Mouse (Mus musculus) forebrain, embryonic 13.5 days (tissue): Measurements from ENCODE around the gene Igfbp1. TPM values are rescaled to one million over a fixed set of nuclear protein-coding genes. Genes with fewer than 3 reads are reported as not detected.

ENCODE experiments used
- ATAC-seq: fragments of 200-750 bp; cut with Nextera tagmentation; 2 replicates; pipeline ENCODE4 v1.8.0; 2017
- H3K27ac ChIP-seq: fragments of 300-500 bp; sonication (generic); 2 replicates; pipeline ENCODE4 v1.5.1; 2015; ENCODE audit warnings: inconsistent platforms, mild to moderate bottlenecking, moderate library complexity
- H3K27me3 ChIP-seq: fragments of 300-500 bp; sonication (generic); 2 replicates; pipeline ENCODE4 v1.6.1; 2015; ENCODE audit warnings: mild to moderate bottlenecking, inconsistent platforms
- H3K36me3 ChIP-seq: fragments of 300-500 bp; sonication (generic); 2 replicates; pipeline ENCODE4 v1.6.1; 2015; ENCODE audit warnings: mild to moderate bottlenecking, inconsistent platforms; ENCODE audit not compliant: poor library complexity, severe bottlenecking
- H3K4me1 ChIP-seq: fragments of 300-500 bp; sonication (generic); 2 replicates; pipeline ENCODE4 v1.6.1; 2015; ENCODE audit warnings: inconsistent platforms
- H3K4me2 ChIP-seq: fragments of 300-500 bp; sonication (generic); 2 replicates; pipeline ENCODE4 v1.6.1; 2015; ENCODE audit warnings: inconsistent platforms, mild to moderate bottlenecking, moderate library complexity
- H3K4me3 ChIP-seq: fragments of 300-500 bp; sonication (generic); 2 replicates; pipeline ENCODE4 v1.5.1; 2015; ENCODE audit warnings: mild to moderate bottlenecking, inconsistent platforms
- H3K9ac ChIP-seq: fragments of 300-500 bp; sonication (generic); 2 replicates; pipeline ENCODE4 v1.6.1; 2015; ENCODE audit warnings: mild to moderate bottlenecking, inconsistent platforms
- H3K9me3 ChIP-seq: fragments of 300-500 bp; sonication (generic); replicated peaks from 2 replicates; pipeline ENCODE4 v1.6.1; 2016; ENCODE audit warnings: inconsistent platforms
- WGBS: fragments of 180-500 bp; shearing (Covaris S2); methylation state at CpG from one replicate; pipeline ENCODE4 v1.1.7; 2015; 5-methylcytosine and 5-hydroxymethylcytosine counted together
- polyA plus RNA-seq: library from polyadenylated mRNA; unstranded; fragments of >200 nt; fragmentation: Nextera tagmentation; extraction: Ambion mirVana; gene quantifications from 2 replicates; pipeline ENCODE4 v1.2.1, GENCODE M21; 2015

The Igfbp1 gene
- polyA plus RNA-seq, 1 experiment from 2014 or later: 0.18 TPM

DNA sequence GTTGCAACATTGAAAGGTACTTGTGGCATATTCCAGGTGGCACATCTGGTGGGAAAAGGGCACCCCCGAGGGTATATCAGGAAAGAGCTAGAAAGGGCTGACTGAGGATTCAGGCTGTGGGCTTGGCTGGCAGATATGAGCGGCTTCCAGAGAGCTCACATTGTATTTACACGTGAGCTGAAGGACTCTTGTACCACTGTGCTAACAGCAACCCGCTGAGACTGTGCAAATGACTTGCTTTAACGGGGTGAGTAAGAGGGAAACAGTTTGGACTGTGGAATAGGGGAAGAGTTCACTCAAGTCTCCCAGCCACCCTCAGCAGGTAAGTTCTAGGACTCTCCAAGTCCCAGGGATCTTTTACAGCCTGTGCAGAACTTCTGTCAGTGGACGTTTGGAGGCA is 23.9 kb upstream of the Igfbp1 start:
- ATAC-seq: no peak
- no peaks in the 10 kb centered on the region for H3K4me1 ChIP-seq
- H3K9ac ChIP-seq: no peak overlapping the region
- 80% methylated on average over 6 of the region's 6 CpGs for WGBS
- H3K9me3 ChIP-seq: no peaks in the 10 kb centered on the region
- H3K27ac ChIP-seq: no peak overlapping the region
- no peak overlapping the region for H3K4me2 ChIP-seq
- no peaks in the 10 kb centered on the region for H3K36me3 ChIP-seq
- no peaks in the 10 kb centered on the region for H3K27me3 ChIP-seq
- H3K4me3 ChIP-seq: no peak overlapping the region

DNA sequence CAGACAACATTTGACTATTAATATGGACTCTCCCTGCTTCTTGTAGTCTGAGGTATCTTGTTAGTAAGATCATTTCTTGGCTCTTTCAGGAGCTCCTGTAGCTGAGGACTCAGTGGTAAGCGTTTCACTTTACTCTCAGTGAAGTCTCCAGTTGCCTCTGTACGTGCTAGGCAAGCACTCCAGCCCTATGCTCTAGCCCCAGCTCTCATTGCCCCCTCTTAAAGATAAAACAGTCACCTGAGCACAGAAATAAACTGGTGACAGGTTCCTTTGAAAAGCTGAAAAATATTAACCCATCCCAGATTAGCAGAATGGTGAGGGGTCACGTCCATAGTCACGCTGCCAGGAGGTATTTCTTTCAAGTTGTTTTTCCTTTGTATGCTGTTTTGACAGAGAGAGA is 18.9 kb upstream of the Igfbp1 start:
- Histone ChIP-seq H3K4me3 (no peak overlapping the region), H3K4me2 (no peak overlapping the region), H3K27me3 (no peaks in the 10 kb centered on the region), H3K4me1 (peaks cover 13% of the 10 kb centered on the region), H3K36me3 (no peaks in the 10 kb centered on the region), H3K9me3 (no peaks in the 10 kb centered on the region), H3K9ac (no peak overlapping the region), H3K27ac (no peak overlapping the region)
- 79% methylated on average over 4 of the region's 4 CpGs for WGBS
- no peak for ATAC-seq

DNA sequence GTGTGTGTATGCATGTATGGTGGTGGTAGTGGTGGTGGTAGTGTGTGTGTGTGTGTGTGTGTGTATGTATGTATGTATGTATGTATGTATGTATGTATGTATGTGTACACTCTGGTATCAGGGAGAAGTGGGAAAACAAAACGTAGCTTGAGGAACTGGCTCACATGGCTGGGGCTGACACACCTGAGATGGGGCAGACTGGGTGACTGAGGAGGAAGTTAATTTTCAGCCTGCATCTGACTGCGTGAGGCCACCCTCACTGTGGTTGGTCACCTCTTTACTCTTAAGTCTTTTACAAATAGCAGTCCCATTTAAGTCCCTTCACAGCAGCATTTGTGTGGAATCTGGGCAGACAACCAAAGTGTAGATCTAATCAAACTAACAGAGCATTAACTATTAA is 18.3 kb upstream of the Igfbp1 start:
- ATAC-seq: no peak
- H3K4me3 ChIP-seq: no peak overlapping the region
- no peaks in the 10 kb centered on the region for H3K27me3 ChIP-seq
- no peak overlapping the region for H3K9ac ChIP-seq
- H3K4me2 ChIP-seq: no peak overlapping the region
- H3K27ac ChIP-seq: no peak overlapping the region
- no peaks in the 10 kb centered on the region for H3K36me3 ChIP-seq
- H3K4me1 ChIP-seq: peaks cover 13% of the 10 kb centered on the region
- H3K9me3 ChIP-seq: no peaks in the 10 kb centered on the region
- WGBS: 90% methylated on average over 2 of the region's 2 CpGs

DNA sequence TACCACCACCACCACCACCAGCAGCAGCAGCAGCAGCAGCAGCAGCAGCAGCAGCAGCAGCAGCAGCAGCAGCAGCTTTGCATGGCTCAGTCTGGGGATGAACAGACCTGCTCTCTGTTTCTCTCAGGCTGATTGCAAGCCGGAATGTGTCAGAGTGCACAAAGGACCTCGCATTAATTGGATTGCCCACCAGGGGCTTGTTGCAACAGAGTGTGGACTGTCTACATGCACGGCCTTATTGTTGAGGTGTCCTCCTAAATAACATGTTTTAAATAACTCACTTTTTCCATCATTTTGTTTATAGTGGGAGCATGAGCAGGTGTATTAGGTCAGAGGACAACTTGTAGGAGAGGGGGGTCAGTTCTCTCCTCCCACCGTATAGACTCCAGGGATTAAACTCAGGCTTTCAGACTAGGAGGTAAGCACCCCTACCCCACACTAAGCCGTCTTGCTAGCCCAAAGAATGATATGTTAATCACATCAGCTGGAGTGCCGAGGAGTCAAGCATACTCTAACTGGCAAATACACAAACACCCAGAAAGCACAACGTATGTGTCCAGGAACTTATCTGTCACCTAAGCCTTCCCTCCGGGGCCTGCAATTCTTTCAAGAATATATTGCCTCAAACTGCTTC is 15.1 kb upstream of the Igfbp1 start:
- Histone ChIP-seq H3K4me3 (no peak overlapping the region), H3K9ac (no peak overlapping the region), H3K27me3 (no peaks in the 10 kb centered on the region), H3K9me3 (no peaks in the 10 kb centered on the region), H3K4me2 (no peak overlapping the region), H3K4me1 (peaks cover 13% of the 10 kb centered on the region), H3K36me3 (no peaks in the 10 kb centered on the region), H3K27ac (no peak overlapping the region)
- ATAC-seq: peak; percentile 86
- whole genome bisulfite sequencing: 7% methylated on average over 8 of the region's 8 CpGs

DNA sequence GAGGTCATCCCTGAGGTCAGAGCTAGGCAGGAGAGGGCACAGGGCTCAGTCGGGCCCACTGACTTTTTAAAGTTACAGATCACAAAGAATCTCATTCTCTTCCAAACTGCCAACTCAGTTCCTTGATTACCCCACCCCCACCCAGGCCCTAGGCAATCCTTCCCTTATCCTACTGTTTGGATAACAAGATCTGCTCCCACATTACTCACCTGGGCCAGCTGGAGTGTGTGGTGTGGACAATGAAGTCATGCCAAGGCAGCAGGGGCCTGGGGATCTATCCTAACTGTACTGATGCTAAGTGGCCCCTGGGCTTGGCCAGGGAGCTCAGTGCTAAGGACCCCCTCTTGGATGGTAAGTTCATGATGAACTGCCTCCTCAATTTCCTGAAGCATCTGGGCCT is 13.2 kb upstream of the Igfbp1 start:
- Histone ChIP-seq H3K9me3 (no peaks in the 10 kb centered on the region), H3K4me3 (no peak overlapping the region), H3K27ac (no peak overlapping the region), H3K4me1 (peaks cover 13% of the 10 kb centered on the region), H3K27me3 (no peaks in the 10 kb centered on the region), H3K36me3 (no peaks in the 10 kb centered on the region), H3K4me2 (no peak overlapping the region), H3K9ac (no peak overlapping the region)
- no peak for ATAC-seq
- WGBS: 31% methylated on average over 1 of the region's 1 CpGs

DNA sequence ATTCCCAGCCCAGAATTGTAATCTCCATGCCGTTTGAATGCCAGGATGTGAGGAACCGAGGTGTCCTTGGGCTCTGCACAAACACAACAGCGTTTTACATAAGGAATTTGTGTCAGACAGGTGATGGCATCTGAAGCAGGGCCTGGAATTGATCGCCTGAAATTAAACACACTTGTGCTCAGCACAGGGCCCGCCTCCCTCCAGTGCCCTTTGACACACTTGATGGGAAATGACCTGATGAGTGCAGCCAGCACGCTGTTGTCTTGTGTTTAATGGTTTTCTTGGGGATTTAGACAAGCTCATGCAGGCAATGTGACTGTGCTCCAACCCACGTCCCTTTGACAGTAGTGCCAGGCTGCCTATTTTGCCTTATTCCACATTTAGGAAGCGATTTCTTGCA is 10.1 kb upstream of the Igfbp1 start:
- WGBS: 69% methylated on average over 8 of the region's 8 CpGs
- Histone ChIP-seq H3K27ac (no peak overlapping the region), H3K36me3 (no peaks in the 10 kb centered on the region), H3K27me3 (no peaks in the 10 kb centered on the region), H3K4me2 (no peak overlapping the region), H3K4me3 (no peak overlapping the region), H3K9ac (no peak overlapping the region), H3K9me3 (no peaks in the 10 kb centered on the region), H3K4me1 (peaks cover 8% of the 10 kb centered on the region)
- ATAC-seq: no peak

DNA sequence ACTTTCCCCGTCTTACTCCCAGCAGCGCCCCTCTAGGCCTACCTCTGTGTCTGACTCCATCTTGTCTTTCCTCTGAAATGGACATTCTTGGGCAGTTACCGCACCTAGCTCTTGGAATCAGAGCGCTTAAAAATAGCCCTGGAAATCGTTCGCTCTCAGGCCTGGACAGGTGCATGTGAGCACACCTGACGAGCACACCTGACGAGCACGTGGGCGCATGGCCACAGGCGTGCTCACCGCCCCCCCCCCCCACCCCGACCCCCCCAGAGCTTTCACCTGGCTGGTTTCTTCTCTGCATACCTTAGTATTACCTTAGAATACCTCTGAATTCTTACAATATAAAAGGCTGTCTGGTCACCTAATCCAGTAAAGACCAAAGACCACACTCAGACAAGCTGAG is 9.1 kb upstream of the Igfbp1 start, which contains the start of gene Gm11985:
TSS of gene Gm11985 (minus strand) at position 101 of the 400 bp plus-strand sequence.
- 89% methylated on average over 13 of the region's 13 CpGs for WGBS
- Histone ChIP-seq H3K4me2 (no peak within 1 kb of the TSS), H3K4me1 (0 out of 2 replicates have a peak, but pooled peaks cover under 1% of the 10 kb centered on the region), H3K9ac (no peak within 1 kb of the TSS), H3K4me3 (no peak within 1 kb of the TSS), H3K27ac (no peak within 1 kb of the TSS), H3K27me3 (no peaks in the 10 kb centered on the region), H3K36me3 (no peaks in the 10 kb centered on the region), H3K9me3 (no peaks in the 10 kb centered on the region)
- ATAC-seq: no peak

DNA sequence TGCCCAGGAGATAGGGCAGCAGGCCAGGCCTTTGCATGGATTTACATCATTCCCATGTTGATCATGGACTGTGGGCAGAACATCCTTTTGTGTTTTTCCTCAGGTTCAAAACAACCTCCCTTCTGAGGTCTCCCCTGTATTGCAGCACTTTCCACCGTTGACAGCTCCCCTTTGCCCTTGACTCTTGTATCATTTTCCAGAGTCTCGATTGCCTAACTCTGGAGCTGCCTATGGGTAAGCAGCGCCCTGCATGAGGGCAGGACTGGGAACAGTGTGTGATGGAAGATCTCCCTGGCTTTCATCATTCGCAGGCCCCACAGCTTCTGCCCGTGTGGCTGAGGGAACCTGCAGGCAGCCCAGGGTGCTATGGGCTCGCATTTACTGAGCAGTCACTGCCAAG is 4.9 kb upstream of the Igfbp1 start:
- WGBS: 74% methylated on average over 6 of the region's 6 CpGs
- H3K4me2 ChIP-seq: no peak overlapping the region
- H3K27me3 ChIP-seq: no peaks in the 10 kb centered on the region
- H3K4me1 ChIP-seq: no peaks in the 10 kb centered on the region
- no peak overlapping the region for H3K9ac ChIP-seq
- no peak overlapping the region for H3K27ac ChIP-seq
- no peaks in the 10 kb centered on the region for H3K36me3 ChIP-seq
- ATAC-seq: no peak
- no peak overlapping the region for H3K4me3 ChIP-seq
- no peaks in the 10 kb centered on the region; the same call in 1 of the 2 replicates for H3K9me3 ChIP-seq

DNA sequence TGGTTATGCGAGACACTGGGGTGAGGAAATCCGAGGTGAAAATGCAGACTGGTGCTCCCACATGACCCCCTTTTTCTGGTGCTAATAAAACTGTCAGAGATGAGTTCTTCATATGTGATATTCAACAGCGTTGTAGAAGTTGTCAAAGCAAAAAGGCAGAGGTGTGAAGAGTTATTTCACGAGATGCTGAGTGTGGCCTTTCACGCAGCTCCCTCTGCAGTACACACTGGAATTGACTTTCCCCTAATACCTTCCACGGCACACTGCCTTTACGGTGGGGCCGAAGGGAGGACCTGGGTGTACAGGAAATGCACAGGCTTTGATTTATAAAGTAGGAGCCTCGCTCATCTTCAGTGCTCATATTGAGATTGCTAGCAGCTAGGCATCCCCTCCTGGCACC is 4.4 kb upstream of the Igfbp1 start:
- 78% methylated on average over 9 of the region's 9 CpGs for WGBS
- Histone ChIP-seq H3K27me3 (no peaks in the 10 kb centered on the region), H3K4me1 (no peaks in the 10 kb centered on the region), H3K9me3 (no peaks in the 10 kb centered on the region; the same call in 1 of the 2 replicates), H3K4me2 (no peak overlapping the region), H3K27ac (no peak overlapping the region), H3K4me3 (no peak overlapping the region), H3K9ac (no peak overlapping the region), H3K36me3 (no peaks in the 10 kb centered on the region)
- ATAC-seq: no peak

DNA sequence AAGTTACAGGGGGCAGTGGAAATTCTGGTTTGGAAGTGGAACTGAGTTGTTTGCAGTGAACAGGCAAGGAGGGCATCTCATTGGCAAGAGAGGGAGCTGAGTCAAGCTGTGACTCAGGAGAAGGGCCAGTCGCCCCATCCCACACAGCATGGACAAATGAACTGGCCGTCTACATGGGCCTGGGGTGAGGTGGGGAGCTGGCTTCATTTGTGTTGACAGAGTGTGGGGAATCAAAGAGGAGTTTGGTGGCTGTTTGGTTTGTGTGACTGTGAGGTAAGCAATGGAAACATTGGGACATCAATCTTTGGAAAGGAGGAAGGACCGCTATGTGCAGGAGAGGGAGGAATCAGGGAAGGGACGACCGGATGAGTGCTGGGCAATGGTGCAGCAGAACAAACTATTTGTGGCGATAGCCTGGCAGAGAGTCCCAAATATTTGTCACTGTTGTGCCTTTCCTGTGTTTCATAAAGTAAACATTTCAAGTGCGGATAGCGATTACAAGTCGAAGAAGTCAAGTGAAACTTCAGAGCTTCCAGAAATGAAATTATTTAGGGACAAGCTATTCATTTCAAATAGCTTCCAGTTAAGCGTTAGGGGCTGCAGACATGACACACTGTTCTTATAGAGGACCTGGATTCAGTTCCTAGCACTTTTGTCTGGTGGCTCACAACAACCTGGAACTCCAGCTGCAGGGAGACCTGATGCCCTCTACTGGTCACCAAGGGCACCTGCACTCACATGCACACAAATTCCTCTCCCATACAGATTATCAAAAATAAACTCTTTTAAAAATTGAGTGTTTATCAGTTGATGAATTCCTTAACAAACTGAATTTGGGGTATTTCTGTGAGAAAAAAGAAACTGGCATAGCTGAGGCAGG is 2.9 kb upstream of the Igfbp1 start:
- Histone ChIP-seq H3K36me3 (no peaks in the 10 kb centered on the region), H3K4me1 (no peaks in the 10 kb centered on the region), H3K4me3 (no peak overlapping the region), H3K9ac (no peak overlapping the region), H3K27me3 (no peaks in the 10 kb centered on the region), H3K4me2 (no peak overlapping the region), H3K9me3 (no peaks in the 10 kb centered on the region; the same call in 1 of the 2 replicates), H3K27ac (no peak overlapping the region)
- WGBS: 97% methylated on average over 10 of the region's 10 CpGs
- ATAC-seq: no peak

DNA sequence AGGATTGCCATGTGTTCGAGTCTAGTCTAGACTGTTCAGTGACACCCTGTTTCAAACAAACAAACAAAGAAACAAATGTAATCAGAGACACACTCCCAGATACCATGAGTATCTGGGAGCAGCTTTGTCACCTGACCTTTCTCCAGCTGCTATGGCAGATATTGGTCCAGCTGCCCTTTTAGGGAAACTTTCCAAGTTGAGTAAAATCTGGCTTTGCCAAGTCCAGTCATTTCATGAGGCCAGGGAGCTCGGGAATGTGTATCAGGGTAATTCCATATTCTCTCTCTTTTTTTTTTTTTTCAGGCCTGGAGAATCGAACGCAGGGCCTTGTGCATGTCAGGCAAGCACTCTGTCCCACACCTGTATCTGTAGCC is 2.3 kb upstream of the Igfbp1 start:
- H3K9ac ChIP-seq: no peak overlapping the region
- H3K4me2 ChIP-seq: no peak overlapping the region
- H3K9me3 ChIP-seq: no peaks in the 10 kb centered on the region; the same call in 1 of the 2 replicates
- WGBS: 89% methylated on average over 4 of the region's 4 CpGs
- no peaks in the 10 kb centered on the region for H3K4me1 ChIP-seq
- H3K27ac ChIP-seq: no peak overlapping the region
- H3K27me3 ChIP-seq: no peaks in the 10 kb centered on the region
- no peak for ATAC-seq
- H3K4me3 ChIP-seq: no peak overlapping the region
- H3K36me3 ChIP-seq: no peaks in the 10 kb centered on the region

DNA sequence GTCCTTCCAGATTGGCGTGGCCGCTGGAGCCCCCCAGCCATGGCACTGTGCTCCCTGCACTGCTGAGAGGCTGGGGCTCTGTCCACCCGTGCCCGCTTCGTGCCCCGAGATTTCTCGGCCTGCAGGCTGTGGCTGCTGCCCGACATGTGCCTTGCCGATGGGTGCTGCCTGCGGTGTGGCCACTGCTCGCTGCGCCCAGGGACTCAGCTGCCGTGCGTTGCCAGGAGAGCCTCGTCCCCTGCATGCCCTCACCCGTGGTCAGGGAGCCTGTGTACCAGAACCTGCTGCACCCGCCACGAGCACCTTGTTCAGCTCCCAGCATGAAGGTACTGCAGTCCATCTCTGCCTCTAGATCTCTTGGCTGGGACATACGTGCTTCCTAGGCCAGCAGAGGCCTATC is 424 bp downstream of the Igfbp1 start:
- Histone ChIP-seq H3K4me3 (no peak overlapping the region), H3K4me1 (no peaks in the 10 kb centered on the region), H3K9me3 (no peaks in the 10 kb centered on the region; the same call in 1 of the 2 replicates), H3K27me3 (no peaks in the 10 kb centered on the region), H3K27ac (no peak overlapping the region), H3K4me2 (no peak overlapping the region), H3K9ac (no peak overlapping the region), H3K36me3 (no peaks in the 10 kb centered on the region)
- 85% methylated on average over 19 of the region's 19 CpGs for WGBS
- ATAC-seq: no peak
